Mouse (Mus musculus): Measurements from ENCODE around the gene Pmpcb.

Pmpcb gene

DNA sequence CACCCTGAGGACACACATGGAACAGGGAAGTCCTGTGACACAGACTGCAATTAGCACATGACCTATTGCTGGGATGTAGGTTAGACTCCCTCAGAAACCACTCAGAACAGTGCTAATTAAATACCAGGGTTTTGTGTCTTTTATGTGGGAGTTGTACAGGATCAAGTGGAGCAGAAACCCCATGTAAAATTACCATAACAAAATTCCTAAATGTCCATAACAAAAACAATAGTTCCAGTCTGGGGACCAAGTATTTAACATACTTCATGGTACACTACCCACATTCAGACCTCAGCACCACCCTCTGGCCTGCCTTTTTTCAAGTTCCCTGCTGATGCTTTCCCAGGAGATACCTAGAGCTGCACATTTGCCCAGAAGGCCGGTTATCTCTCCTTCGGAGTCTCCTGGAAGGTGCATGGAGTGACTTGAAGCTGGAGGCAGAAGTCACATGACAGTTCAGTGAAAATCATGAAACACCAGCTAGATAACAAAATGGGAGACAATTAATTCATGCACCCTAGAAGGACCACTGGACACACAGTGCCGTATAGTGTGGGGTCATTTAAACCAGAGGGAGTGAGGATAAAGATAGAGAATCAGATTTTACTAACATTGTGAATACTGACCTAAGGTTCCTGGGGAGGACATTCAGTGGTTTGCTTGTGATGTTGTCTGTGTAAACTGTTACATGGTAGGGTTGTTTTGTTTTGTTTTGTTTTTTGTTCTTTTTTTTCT, 4.6 kb upstream of the Pmpcb start:
- WGBS, result 45% methylated on average over 3 of the region's 3 CpGs

DNA sequence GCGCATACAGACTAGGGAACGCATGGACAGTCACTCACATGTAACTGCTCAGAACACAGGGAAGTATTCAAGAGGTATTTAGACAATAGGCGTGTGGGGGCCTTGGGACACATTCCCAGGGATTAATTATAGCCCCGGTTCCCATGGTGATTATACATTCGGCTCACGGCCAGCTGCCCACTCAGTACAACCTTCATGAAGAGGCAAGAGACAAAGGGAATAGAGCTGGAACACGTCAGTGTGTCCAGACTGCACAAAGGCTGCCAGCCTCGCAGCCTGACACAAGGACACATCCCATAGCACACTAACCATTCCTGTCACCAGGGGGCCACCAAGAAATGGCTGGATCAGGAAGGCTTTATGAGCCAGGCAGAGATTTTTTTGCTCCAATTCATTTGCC, 4.0 kb upstream of the Pmpcb start:
- 15% methylated on average over 8 of the region's 8 CpGs for WGBS

DNA sequence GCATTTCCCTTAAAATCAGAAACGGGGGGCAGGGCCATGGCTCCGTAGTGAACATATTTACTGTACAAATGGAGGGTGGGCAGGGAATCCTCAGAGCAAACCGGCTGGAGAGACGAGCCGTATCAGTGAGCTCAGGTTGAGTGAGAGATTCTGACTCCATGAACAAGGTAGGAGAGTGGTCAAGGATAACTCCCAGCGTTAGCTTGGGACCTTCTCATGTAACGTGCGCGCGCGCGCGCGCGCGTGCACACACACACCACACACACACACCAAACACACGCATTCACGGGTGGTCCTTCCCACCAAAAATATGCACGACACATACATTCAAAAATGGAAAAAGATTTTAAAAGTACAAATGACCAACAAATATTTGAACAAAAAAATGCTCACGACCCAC, 1.8 kb upstream of the Pmpcb start:
- WGBS, result 72% methylated on average over 20 of the region's 20 CpGs

DNA sequence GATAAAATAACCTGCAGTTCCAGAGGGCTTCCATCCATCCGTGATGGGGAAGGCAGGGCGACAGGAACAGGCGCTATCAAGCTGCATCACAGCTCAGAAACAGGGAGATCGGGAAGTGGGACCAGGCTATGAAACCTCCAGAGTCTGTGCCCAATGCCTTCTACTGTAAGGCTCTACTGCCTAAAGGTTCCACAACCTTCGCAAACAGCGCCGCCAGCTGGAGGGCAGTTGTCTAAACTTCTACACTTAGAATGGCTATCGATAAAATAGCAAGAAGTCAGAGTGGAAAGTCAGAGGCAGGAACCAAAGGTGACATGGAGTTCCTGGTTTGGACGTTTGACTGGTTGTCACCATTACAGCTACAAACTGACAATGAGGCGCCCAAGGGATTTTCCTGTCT, 1.4 kb upstream of the Pmpcb start:
- WGBS, result 31% methylated on average over 10 of the region's 10 CpGs

DNA sequence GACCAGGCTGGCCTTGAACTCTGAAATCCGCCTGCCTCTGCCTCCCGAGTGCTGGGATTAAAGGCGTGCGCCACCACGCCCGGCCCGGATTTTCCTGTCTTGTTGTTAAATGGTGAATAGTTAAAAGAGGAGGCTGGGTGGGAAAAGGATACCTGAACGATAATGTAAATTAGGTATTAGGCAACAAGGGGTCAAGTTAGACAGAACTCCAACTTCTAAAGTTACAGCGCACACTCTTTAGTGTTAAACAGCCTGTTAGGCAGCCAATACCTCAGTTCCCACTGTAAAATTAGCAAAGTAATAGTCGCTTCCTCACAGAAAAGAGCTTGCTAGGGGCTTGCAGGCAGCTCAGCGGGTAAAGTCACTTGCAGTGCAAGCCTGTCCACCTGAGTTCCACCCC, 895 bp upstream of the Pmpcb start:
- 85% methylated on average over 11 of the region's 11 CpGs for WGBS

DNA sequence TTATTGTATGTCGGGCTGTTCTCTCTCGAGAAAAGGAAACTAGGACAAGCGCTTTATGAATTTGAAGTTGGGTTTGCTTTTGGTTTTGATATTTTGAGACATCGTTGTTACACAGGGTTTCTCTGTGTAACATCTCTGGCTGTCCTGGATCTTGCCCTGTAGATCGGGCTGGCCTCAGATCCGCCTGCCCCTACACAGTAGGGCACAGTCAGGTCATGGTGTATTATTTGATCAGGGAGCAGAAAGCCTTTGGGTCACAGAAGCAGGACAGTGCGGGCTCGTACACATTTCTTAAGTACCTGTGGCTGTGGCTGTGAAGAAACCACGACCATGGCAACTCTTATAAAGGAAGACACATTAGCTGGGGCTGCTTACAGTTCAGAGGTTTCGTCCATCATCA, 679 bp downstream of the Pmpcb start:
- 18% methylated on average over 10 of the region's 10 CpGs for WGBS

DNA sequence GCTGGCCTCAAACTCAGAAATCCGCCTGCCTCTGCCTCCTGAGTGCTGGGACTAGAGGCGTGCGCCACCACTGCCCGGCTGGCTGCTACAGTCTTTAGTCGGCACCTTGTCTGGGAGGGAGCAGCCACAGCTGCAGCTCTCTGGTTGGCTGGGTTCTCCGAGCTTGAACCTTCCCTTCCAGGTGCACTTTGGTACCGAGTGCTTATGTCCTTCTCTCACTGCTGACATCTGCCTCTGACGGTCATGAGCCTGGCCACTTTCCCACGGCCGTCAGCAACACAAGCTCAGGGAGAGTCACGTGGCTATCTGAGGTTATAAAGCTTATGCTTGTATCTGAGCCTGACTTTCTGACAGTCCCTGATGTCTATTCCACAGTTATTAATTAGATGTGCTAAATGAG, 2.2 kb downstream of the Pmpcb start:
- 83% methylated on average over 11 of the region's 11 CpGs for WGBS

DNA sequence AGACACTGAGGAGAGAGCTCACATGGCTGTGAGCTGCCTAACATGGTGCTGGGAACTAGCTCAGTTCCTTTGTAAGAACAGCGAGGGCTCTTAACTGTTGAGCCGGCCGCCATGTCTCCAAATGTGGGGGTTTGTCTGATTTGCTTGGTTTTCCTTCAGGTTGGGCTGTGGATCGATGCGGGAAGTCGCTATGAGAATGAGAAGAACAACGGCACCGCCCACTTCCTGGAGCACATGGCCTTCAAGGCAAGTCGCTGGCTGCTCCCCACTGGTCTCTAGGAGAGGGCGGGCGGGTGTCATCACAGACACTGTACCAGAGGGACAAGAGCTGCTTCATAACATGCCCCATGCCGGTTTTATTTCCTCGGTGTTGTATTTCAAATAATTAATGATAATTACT, 2.9 kb downstream of the Pmpcb start:
- WGBS, result 87% methylated on average over 13 of the region's 13 CpGs

DNA sequence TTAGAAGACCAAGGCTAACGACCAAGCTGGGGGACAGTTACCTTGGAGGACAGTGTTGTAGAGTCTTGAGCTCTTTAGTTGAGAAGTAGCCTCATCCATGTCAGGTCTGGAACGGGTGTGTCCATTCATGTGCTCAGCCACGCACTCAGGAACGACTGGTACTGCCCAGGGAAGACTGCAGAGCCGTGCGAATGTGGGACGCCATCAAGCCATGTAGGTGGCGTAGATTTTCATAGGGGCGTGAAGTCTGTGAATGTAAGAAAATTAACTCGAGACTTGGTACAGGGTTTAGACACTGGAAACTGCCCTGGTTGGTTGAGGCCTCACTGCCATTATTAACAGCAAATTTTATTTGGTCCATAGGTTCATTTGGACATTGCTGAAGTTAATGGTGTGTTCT, 6.7 kb downstream of the Pmpcb start:
- 90% methylated on average over 10 of the region's 10 CpGs for WGBS

DNA sequence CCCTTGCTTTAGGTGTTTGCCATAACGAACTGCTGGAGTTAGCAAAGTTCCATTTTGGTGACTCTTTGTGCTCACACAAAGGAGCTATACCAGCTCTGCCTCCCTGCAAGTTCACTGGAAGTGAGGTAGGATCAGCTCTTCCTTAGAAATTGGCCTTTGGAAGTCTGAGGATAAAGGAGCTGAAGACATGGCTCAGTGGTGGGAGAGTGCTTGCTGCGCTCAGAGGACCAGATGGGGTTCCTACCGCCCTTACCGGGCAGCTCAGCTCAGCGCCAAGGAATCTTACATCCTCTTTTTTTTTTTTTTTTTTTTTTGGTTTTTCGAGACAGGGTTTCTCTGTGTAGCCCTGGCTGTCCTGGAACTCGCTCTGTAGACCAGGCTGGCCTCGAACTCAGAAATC, 9.0 kb downstream of the Pmpcb start:
- 63% methylated on average over 8 of the region's 8 CpGs for WGBS

DNA sequence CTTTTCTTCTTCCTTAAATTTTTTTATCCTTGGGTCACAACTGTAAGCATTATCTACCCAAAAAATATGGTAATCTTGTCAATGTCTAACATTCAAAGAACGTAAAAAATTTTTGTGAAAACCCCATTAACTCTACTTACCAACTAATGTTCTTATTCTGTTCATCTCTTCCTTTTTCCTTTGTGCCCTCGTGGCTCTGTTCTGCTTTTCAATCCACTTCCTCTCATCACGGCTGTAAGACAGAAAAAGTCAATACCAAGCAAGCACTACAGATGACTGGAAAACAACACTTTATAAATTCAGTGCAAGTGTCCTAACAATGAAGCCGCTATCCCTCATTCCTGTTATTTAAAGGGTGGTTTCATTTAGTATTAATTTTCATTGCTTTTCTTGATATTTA, 31.6 kb downstream of the Pmpcb start:
- WGBS, result 84% methylated on average over 4 of the region's 4 CpGs

DNA sequence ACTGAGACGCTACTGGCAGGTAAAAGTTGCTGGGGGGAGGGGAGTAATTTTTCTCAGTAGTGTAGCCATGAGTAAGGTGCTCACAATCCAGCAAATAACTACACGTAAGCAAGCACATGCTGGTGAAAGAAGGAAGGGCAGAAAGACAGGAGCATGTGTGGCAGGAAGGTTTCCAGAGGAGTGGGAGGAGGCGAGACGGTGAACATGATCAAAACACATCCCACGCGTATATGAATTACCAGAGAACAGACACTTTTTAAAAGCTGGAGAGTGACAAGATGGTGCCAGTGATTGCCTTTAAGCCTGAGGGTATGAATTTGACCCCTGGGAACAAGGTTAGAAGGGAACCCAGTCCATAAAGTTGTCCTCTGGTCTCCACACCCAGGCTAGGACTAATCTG, 32.9 kb downstream of the Pmpcb start:
- WGBS, result 61% methylated on average over 6 of the region's 6 CpGs

DNA sequence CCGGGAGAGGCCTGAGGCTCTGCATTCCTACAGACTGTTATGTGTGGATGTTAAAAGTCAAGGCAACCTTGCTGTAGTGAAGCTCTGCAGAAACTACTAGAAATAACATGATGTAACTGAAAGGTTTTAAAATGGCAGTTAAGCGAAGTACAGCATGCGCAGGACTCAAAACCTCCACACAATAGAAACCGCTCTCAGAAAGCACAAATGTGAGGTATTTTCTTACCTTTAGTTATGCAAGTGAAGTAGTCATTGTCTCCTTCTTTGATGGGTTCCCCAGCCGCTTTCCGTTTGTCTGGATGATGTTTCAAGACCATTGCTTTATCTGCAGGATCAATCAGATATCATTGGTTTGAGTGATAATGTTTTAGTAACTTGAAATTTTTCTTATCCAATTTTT, 39.5 kb downstream of the Pmpcb start:
- WGBS, result 96% methylated on average over 6 of the region's 6 CpGs

DNA sequence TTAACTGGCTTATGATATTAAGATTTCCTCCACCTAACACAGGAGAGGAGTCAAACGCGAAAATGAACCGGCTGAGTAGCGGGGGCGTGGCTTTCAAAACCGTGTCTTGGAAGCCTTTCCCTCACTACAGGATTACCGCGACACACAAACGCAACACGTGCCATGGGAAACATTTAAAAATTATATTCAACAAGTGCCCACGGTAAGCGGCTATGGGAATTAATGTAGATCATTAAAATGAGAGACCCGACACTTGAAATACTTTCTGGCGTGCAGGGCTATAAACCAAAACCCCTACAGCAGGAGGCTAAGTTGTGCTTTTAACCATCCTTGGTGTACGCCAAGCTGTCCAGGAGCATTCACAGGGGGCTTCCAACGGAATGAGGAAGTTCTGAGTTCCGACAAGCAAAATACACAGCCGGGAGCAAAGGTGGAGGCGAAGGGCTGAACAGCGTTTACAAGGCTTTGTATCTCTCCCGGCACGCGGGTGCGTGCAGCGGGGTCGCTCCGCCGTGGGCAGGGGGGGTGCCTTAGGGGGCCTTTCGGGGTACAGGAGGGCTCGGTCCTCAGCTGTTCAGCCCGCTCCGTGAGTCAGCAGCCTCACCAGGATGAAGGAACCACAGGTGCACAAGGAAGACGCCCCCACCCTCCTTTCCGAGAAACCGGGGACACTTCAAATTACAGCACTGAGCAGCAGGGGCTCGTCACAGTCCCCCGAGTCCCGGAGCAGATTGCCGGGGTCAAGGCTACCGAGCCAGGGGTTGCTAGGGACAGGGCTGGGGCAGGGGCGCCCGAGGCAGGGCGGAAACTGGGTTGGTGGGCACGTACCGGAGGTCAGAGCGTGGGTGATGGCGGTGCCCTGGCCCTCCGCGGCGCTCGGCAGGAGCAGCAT, 47.5 kb downstream of the Pmpcb start:
- WGBS, result under 1% methylated on average over 51 of the region's 51 CpGs

DNA sequence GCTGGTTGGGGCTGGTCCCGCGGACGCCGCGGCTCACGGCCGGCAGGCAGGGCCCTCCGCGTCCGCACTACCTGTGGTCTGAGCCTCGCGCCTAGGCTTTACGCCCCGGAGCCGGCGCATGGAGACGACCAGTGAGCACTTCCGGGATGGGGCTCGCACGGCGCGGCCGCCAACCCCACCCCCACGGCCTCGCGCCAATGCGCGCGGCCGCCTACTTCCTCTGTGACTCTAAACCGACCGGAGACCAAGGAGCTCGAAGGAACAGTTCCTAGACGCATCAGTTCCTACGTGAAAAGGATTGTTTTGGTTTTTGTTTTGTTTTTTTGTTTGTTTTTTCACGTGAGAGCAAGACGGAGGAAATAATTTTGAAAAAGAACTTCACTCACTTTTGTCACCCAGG, 48.1 kb downstream of the Pmpcb start, which contains the start of the genes Dnajc2 and Psmc2:
Gene Dnajc2, minus strand, starts transcription at position 199 of the 400 bp plus-strand sequence.
Gene Psmc2, plus strand, starts transcription at position 231 of the 400 bp plus-strand sequence.
- under 1% methylated on average over 37 of the region's 37 CpGs for WGBS

DNA sequence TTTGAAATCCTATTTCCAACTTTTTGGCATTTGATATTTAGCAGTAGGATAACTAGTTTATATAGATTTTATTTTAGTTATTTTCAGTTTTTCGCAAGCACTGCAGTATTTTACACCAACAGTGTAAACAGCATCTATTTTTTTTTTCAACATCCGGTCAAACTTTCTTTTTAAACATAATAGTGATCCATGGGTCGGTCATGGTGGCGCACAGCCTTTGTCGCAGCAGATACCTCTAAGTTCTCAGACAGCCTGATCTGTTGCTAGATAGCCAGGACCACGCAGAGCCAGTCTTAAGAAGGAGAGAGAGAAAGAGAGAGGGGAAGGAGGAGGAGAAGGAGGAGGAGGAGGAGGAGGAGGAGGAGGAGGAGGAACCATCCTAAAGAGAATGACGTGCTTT, 48.8 kb downstream of the Pmpcb start:
- WGBS, result 73% methylated on average over 7 of the region's 7 CpGs

DNA sequence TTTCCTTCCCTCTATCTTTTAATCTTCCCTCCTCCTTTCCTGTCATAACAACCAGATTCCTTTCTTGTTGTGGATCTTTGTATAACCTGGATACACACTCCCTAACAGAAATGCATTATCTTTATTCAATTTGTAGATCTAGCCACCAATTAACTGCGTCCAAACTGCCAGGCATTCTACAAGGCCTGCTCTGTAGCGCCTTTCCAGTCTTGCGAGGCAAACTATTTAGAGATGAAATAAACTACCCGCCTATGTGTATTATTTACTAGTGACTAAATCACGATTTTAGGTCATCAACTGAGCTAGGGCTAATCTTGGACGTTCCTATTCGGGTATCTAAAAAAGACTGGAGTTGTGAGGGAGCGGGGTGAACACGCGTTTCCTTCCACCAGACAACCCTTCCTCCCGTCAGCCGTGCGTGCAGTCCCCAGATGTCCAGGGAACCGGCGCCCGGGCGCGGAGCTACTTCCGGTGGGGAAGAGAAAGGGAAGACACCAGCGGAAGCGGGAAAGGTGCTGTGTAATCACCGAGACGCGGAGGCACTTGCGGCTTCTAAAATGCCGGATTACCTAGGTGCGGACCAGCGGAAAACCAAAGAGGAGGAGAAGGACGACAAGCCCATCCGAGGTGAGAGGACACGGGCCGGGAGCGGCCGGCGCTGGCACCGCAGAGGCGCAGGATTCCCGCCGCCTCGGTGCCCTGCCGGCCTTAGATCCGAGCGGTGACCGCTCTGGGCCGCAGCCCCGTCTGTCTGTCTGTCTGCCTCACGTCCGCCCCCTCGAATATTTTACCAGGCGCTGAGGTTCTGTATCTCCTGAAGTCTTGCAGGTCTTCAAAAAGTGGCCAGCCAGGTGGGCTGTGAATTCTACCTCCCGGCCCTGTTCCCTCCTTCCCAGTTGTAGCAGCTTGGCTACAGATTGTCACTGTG, 49.6 kb downstream of the Pmpcb start:
- WGBS, result 1% methylated on average over 51 of the region's 51 CpGs

DNA sequence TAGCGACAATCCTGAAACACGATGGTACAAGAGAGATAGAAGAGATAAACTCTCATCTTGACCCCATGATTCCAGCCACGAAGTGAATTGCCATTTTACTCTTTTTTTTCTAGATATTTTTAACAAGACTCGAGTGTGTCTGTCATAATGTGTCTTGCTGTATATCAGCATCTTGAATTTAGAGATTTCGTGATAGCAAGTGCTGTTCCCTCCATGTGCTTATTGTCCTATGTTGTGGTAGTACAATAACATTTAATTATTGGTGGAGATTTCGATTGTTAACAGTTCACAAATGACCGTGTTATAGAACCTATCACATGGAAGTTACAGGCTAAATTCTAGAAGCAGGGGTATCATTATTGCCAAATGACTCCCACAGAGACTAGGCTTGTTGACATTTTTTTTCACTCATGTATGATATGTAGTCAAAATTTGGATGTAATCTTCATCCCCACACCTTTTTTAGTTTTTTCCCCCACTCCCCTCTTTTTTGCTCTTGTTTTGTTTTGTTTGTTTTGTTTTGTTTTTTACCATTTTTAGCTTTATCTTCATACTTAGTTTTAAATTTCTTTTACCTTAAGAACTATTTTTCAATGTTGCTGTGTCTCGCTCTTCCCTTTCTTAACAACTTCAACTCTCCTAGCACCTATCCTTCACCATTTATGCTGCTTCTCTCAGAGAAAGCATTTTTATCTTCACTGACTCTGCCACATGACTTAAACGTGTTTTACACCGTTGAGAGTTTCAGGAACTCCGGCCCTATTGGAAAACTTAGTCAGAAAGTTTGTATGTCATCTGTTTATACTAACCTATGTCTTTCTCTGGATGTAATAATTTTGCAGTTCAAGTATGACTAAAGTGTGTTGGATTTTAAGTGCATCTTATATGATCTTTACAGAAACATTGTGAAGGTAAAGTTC, 50.5 kb downstream of the Pmpcb start:
- WGBS, result 25% methylated on average over 11 of the region's 11 CpGs

DNA sequence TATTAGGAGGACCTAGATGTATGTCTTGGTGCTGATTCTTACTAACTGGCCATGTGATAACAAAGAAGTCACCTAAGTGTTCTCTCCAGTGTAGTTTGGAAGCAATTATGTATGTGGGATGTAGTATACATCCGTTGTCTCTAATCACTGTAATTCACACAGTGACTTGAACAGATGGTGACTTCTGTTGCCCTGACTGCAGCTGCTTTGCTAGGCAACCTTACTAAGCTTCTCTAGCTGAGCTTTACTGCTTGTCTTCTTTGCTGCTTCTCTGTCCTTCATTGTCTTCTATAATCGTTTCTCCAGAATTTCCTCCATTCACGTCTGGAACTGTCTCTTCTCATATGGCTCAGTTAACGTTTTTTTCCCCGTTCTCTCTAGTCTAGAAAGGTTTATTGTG, 52.1 kb downstream of the Pmpcb start:
- 30% methylated on average over 5 of the region's 5 CpGs for WGBS

DNA sequence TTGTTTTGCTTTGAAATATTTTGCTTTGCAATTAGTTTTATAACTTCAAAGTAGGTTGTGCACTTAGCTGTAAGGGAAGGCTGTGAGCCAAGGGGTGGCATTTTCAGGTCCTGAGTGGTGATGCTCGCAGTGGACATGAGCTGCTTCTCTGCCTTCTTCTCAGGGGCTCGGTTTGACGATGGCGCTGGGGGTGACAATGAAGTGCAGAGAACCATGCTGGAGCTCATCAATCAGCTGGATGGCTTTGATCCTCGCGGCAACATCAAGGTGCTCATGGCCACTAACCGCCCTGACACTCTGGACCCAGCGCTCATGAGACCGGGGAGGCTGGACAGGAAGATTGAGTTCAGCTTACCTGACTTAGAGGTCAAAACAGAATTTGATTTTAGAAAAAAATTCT, 66.0 kb downstream of the Pmpcb start:
- WGBS, result 94% methylated on average over 9 of the region's 9 CpGs

DNA sequence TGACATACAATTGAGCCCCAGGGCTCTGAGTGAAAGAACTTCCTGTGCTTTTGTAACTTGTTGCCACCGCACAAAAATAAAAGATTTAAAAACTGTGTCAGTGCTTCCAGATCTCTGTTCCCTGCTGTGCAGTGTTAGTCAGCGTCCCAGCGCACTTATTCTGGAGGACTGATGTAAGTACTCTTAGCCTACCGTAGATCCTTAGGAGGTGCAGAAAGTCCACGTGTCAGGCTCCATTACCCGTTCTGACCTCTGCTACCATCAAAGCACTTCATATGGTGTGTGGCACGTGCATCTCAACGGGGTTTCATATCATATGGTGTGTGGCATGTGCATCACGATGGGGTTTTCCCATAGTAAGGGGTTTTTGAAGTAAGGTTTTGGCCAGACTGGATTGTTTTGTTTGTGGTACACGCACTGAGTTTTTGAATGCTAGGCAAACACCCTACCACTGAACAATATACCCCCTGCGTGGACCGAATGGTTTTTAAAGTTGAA, 66.8 kb downstream of the Pmpcb start:
- WGBS, result 77% methylated on average over 12 of the region's 12 CpGs

Measured in cerebral cortex, adult 2 months (tissue).